Mouse (Mus musculus): ENCODE results near the gene Edem3.

Edem3 gene

DNA sequence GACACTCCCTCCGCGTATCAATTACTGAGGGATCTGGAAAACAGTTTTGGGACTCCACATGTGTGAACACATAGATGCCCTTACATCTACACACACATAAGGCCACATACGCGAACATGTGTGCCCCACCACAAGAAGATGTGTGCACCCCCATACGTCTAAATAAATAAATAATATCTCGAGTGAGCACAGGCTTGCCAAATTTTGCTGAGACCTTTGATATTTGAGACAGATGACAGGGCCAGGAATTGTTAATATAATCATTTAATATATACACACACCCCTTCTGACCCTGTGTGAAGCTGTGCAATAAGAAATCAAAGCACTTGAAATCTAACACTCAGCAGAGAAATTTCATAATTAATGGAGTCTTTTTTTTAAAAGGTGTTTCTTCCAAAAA, 109.2 kb downstream of the Edem3 start:
- DNase-seq (ENCODE audit: low read depth), result no peak
